Mouse (Mus musculus) midbrain, embryonic 12.5 days (tissue): ENCODE results near the gene Tor1a. TPM values are rescaled to one million over a fixed set of nuclear protein-coding genes. Genes with fewer than 3 reads are reported as not detected.

Experiments used
- ATAC-seq: fragments of 200-750 bp; cut with Nextera tagmentation; 2 replicates; pipeline ENCODE4 v1.8.0; 2017; ENCODE audit warnings: low read depth, moderate TSS enrichment, moderate library complexity; ENCODE audit not compliant: low FRiP score
- H3K27ac ChIP-seq: fragments of 300-500 bp; sonication (generic); replicated peaks from 2 replicates; pipeline ENCODE4 v1.5.1; 2016; ENCODE audit warnings: mild to moderate bottlenecking
- H3K27me3 ChIP-seq: fragments of 300-500 bp; sonication (generic); 2 replicates; pipeline ENCODE4 v1.6.1; 2016; ENCODE audit warnings: mild to moderate bottlenecking
- H3K36me3 ChIP-seq: fragments of 300-500 bp; sonication (generic); 2 replicates; pipeline ENCODE4 v1.6.1; 2016
- H3K4me1 ChIP-seq: fragments of 300-500 bp; sonication (generic); 2 replicates; pipeline ENCODE4 v1.6.1; 2016
- H3K4me2 ChIP-seq: fragments of 300-500 bp; sonication (generic); replicated peaks from 2 replicates; pipeline ENCODE4 v1.6.1; 2016; ENCODE audit warnings: mild to moderate bottlenecking, moderate library complexity
- H3K4me3 ChIP-seq: fragments of 300-500 bp; sonication (generic); 2 replicates; pipeline ENCODE4 v1.5.1; 2016; ENCODE audit warnings: mild to moderate bottlenecking
- H3K9ac ChIP-seq: fragments of 300-500 bp; sonication (generic); replicated peaks from 2 replicates; pipeline ENCODE4 v1.6.1; 2016; ENCODE audit warnings: mild to moderate bottlenecking, moderate library complexity
- H3K9me3 ChIP-seq: fragments of 300-500 bp; sonication (generic); 2 replicates; pipeline ENCODE4 v1.6.1; 2016; ENCODE audit warnings: mild to moderate bottlenecking
- WGBS: fragments of 180-500 bp; shearing (Covaris S2); methylation state at CpG from one replicate; pipeline ENCODE4 v1.1.7; 2016; 5-methylcytosine and 5-hydroxymethylcytosine counted together
- polyA plus RNA-seq: library from polyadenylated mRNA; unstranded; fragments of >200 nt; fragmentation: Nextera tagmentation; extraction: Ambion mirVana; gene quantifications from 2 replicates; pipeline ENCODE4 v1.2.1, GENCODE M21; 2016

The Tor1a gene
- polyA plus RNA-seq, 1 experiment from 2014 or later, result 92.3 TPM

GRCm38 (mm10) chr2:30914836-30915235 is 52.9 kb downstream of the Tor1a start:
- 44% methylated on average over 3 of the region's 3 CpGs for WGBS
- H3K9ac ChIP-seq, result no peak overlapping the region
- no peaks in the 10 kb centered on the region for H3K4me1 ChIP-seq
- no peaks in the 10 kb centered on the region for H3K36me3 ChIP-seq
- no peak overlapping the region for H3K27ac ChIP-seq
- H3K4me3 ChIP-seq, result no peak overlapping the region
- no peaks in the 10 kb centered on the region for H3K9me3 ChIP-seq
- no peak overlapping the region for H3K4me2 ChIP-seq
- ATAC-seq, result no peak
- H3K27me3 ChIP-seq, result no peaks in the 10 kb centered on the region

GRCm38 (mm10) chr2:30913022-30913421 is 54.7 kb downstream of the Tor1a start:
- no peaks in the 10 kb centered on the region for H3K4me1 ChIP-seq
- H3K4me2 ChIP-seq, result no peak overlapping the region
- no peaks in the 10 kb centered on the region for H3K36me3 ChIP-seq
- no peaks in the 10 kb centered on the region for H3K27me3 ChIP-seq
- no peak overlapping the region for H3K9ac ChIP-seq
- no peaks in the 10 kb centered on the region for H3K9me3 ChIP-seq
- 85% methylated on average over 8 of the region's 8 CpGs for WGBS
- H3K27ac ChIP-seq, result no peak overlapping the region
- no peak overlapping the region for H3K4me3 ChIP-seq
- ATAC-seq, result no peak

GRCm38 (mm10) chr2:30912291-30912773 is 55.4 kb downstream of the Tor1a start:
- no peaks in the 10 kb centered on the region for H3K4me1 ChIP-seq
- no peak for ATAC-seq
- no peak overlapping the region for H3K27ac ChIP-seq
- no peak overlapping the region for H3K4me3 ChIP-seq
- 61% methylated on average over 4 of the region's 4 CpGs for WGBS
- no peaks in the 10 kb centered on the region for H3K36me3 ChIP-seq
- no peak overlapping the region for H3K4me2 ChIP-seq
- no peak overlapping the region for H3K9ac ChIP-seq
- no peaks in the 10 kb centered on the region for H3K27me3 ChIP-seq
- H3K9me3 ChIP-seq, result no peaks in the 10 kb centered on the region

Other genes starting within 250 kb of the Tor1a start
- 2.4 and 2.6 TPM in 2 replicates for gene 1700001O22Rik, start 164.3 kb downstream of the Tor1a start, polyA plus RNA-seq
- gene Ntmt1, start 160.1 kb downstream of the Tor1a start, polyA plus RNA-seq, result 103 and 110 TPM in 2 replicates
- 40.3 and 41.0 TPM in 2 replicates for gene Asb6, start 137.6 kb downstream of the Tor1a start, polyA plus RNA-seq
- 19.8 and 24.9 TPM in 2 replicates for gene Prrx2, start 133.0 kb downstream of the Tor1a start, polyA plus RNA-seq
- gene Ptges, start 38.1 kb downstream of the Tor1a start, polyA plus RNA-seq, result 3.6 and 4.6 TPM in 2 replicates
- 20.4 and 22.2 TPM in 2 replicates for gene Tor1b, start 15.0 kb downstream of the Tor1a start, polyA plus RNA-seq
- gene BC005624, start 14.3 kb upstream of the Tor1a start, polyA plus RNA-seq, result 70.8 and 75.3 TPM in 2 replicates
- gene Usp20, start 14.3 kb upstream of the Tor1a start, polyA plus RNA-seq, result 33.7 and 35.1 TPM in 2 replicates
- 12.8 and 13.1 TPM in 2 replicates for gene Fnbp1, start 174.1 kb upstream of the Tor1a start, polyA plus RNA-seq
- 41.7 and 43.7 TPM in 2 replicates for gene Gpr107, start 184.4 kb upstream of the Tor1a start, polyA plus RNA-seq